Mouse (Mus musculus) spleen, adult 2 months (tissue): ENCODE results near the gene Ptpro. TPM values are rescaled to one million over a fixed set of nuclear protein-coding genes. Genes with fewer than 3 reads are reported as not detected.

Source experiments
- DNase-seq, 2 experiments: peaks; one replicate each; pipeline versions ENCODE4 v3.0.0 to v3.0.0-alpha.2; 2012 to 2021; ENCODE audit warnings: low spot score in 2 of 2, low read depth in 1 of 2
- H3K27ac ChIP-seq: fragments of 200-500 bp; 2 replicates; pipeline ENCODE4 v1.5.1; 2012; ENCODE audit warnings: low read length, inconsistent platforms; ENCODE audit not compliant: insufficient read depth
- H3K27me3 ChIP-seq: fragments of 200-500 bp; 2 replicates; pipeline ENCODE4 v1.6.1; 2012; ENCODE audit warnings: mild to moderate bottlenecking, moderate library complexity, low read length, inconsistent platforms; ENCODE audit not compliant: control insufficient read depth, insufficient read depth
- H3K36me3 ChIP-seq: fragments of 200-500 bp; 2 replicates; pipeline ENCODE4 v1.6.1; 2012; ENCODE audit warnings: mild to moderate bottlenecking, low read length, inconsistent platforms; ENCODE audit not compliant: control insufficient read depth, insufficient read depth
- H3K4me1 ChIP-seq: fragments of 200-500 bp; 2 replicates; pipeline ENCODE4 v1.6.1; 2011; ENCODE audit warnings: inconsistent platforms; ENCODE audit not compliant: control insufficient read depth, insufficient read depth, insufficient read length
- H3K4me3 ChIP-seq: fragments of 200-500 bp; 2 replicates; pipeline ENCODE4 v1.5.1; 2011; ENCODE audit warnings: mild to moderate bottlenecking, inconsistent platforms; ENCODE audit not compliant: insufficient read depth, insufficient read length; ENCODE audit errors: extremely low read depth
- CTCF ChIP-seq: fragments of 200-500 bp; IDR thresholded peaks from 2 replicates; pipeline ENCODE4 v1.5.1; 2011; ENCODE audit warnings: mild to moderate bottlenecking, inconsistent platforms; ENCODE audit not compliant: insufficient read depth, insufficient read length, insufficient replicate concordance; ENCODE audit errors: extremely low read depth
- POLR2A ChIP-seq: fragments of 200-500 bp; IDR thresholded peaks from 2 replicates; pipeline ENCODE4 v1.6.1; 2011; ENCODE audit warnings: low read depth, low read length, inconsistent platforms
- WGBS: fragments of 180-500 bp; shearing (Covaris S2); methylation state at CpG from one replicate; pipeline ENCODE4 v1.1.7; 2018; 5-methylcytosine and 5-hydroxymethylcytosine counted together
- polyA plus RNA-seq: library from polyadenylated mRNA; depleted of rRNA; stranded (reverse); fragments of >200 nt; gene quantifications from 2 replicates; pipeline ENCODE4 v1.2.3, GENCODE M21; 2012

Ptpro gene
- polyA plus RNA-seq, 1 experiment = 3.1 TPM

GRCm38 (mm10) chr6:137217841-137218463, 34.2 kb upstream of the Ptpro start:
- Histone ChIP-seq H3K36me3 (no peaks in the 10 kb centered on the region), H3K27me3 (no peaks in the 10 kb centered on the region), H3K4me1 (no peaks in the 10 kb centered on the region), H3K27ac (no peak overlapping the region), H3K4me3 (no peak overlapping the region)
- TF ChIP-seq CTCF (no peak), POLR2A (no peak)
- 79% methylated on average over 8 of the region's 8 CpGs for WGBS
- no peak for DNase-seq

- no peak for TF ChIP-seq POLR2A
- TF ChIP-seq CTCF = no peak
- Histone ChIP-seq H3K36me3 (no peaks in the 10 kb centered on the region), H3K4me3 (no peak overlapping the region), H3K27me3 (peaks cover 9% of the 10 kb centered on the region), H3K27ac (no peak overlapping the region), H3K4me1 (no peaks in the 10 kb centered on the region)
- DNase-seq = no peak
- 9% methylated on average over 15 of the region's 15 CpGs for WGBS
Observed at GRCm38 (mm10) chr6:137252887-137253242, 746 bp downstream of the Ptpro start.

DNA sequence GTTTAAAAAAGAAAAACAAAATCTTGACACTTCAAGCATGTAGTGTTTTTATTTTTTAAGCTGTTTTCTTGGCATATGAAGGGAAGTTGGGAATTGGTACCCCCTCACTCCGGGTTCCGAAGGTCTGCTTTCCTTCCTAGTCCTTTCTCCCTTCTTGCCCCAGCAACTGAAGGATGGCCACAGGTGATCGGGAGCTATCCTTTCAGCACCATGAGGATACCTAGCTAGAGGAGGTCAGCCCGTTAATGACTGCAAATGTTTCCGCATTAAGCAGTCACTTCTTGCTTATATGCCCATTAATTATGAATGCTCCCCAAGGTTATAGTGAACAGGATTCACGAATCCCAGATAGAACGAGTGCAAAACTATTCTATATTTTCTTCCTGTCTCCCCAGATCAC, 1.3 kb downstream of the Ptpro start:
- no peak overlapping the region for H3K27ac ChIP-seq
- H3K36me3 ChIP-seq = no peaks in the 10 kb centered on the region
- H3K27me3 ChIP-seq = peaks cover 9% of the 10 kb centered on the region
- TF ChIP-seq CTCF = no peak
- TF ChIP-seq POLR2A = no peak
- no peak for DNase-seq
- H3K4me1 ChIP-seq = no peaks in the 10 kb centered on the region
- WGBS = 13% methylated on average over 7 of the region's 7 CpGs
- H3K4me3 ChIP-seq = no peak overlapping the region

- TF ChIP-seq POLR2A (no peak), CTCF (no peak)
- 100% methylated on average over 1 of the region's 1 CpGs for WGBS
- H3K27me3 ChIP-seq = no peaks in the 10 kb centered on the region
- H3K27ac ChIP-seq = no peak overlapping the region
- no peak overlapping the region for H3K4me3 ChIP-seq
- no peak for DNase-seq
- H3K4me1 ChIP-seq = no peaks in the 10 kb centered on the region
- no peaks in the 10 kb centered on the region for H3K36me3 ChIP-seq
Observed at GRCm38 (mm10) chr6:137261033-137261432, 8.9 kb downstream of the Ptpro start.

- 65% methylated on average over 3 of the region's 3 CpGs for WGBS
- no peak for DNase-seq
- Histone ChIP-seq H3K36me3 (no peaks in the 10 kb centered on the region), H3K4me1 (no peaks in the 10 kb centered on the region), H3K27me3 (no peaks in the 10 kb centered on the region), H3K4me3 (no peak overlapping the region), H3K27ac (no peak overlapping the region)
- TF ChIP-seq CTCF (no peak), POLR2A (no peak)
Observed at GRCm38 (mm10) chr6:137262087-137262486, 10.0 kb downstream of the Ptpro start.

DNA sequence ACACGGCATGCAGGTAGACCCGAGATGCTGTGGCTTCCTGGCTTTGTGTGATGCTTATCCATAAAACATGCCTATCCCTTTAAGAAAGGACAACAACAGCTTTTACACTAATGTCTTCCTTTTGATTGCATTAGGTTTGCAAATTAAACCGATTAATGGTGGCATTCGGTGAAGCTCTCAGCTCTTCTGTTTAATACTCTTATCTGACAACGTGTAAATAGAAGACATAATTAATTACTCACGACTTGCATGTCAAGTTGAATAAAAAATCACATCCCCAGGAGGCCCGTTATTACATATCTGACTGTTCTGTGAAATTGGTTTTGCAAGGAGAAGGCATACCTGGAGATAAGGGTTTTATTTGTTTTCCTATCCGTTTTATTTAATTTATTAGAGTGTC, 15.9 kb downstream of the Ptpro start:
- no peaks in the 10 kb centered on the region for H3K36me3 ChIP-seq
- DNase-seq = no peak
- 80% methylated on average over 8 of the region's 8 CpGs for WGBS
- H3K4me3 ChIP-seq = no peak overlapping the region
- H3K4me1 ChIP-seq = no peaks in the 10 kb centered on the region
- TF ChIP-seq CTCF (no peak), POLR2A (no peak)
- H3K27ac ChIP-seq = no peak overlapping the region
- H3K27me3 ChIP-seq = no peaks in the 10 kb centered on the region

- H3K27ac ChIP-seq = no peak overlapping the region
- TF ChIP-seq POLR2A = no peak
- TF ChIP-seq CTCF = no peak
- no peak for DNase-seq
- H3K4me1 ChIP-seq = no peaks in the 10 kb centered on the region
- no peaks in the 10 kb centered on the region for H3K27me3 ChIP-seq
- no peaks in the 10 kb centered on the region for H3K36me3 ChIP-seq
- WGBS = 86% methylated on average over 10 of the region's 10 CpGs
- no peak overlapping the region for H3K4me3 ChIP-seq
Observed at GRCm38 (mm10) chr6:137268592-137268991, 16.5 kb downstream of the Ptpro start.
